Mouse (Mus musculus) thymus, postnatal 0 days (tissue): ENCODE measurements around the gene Dcaf6. TPM values are rescaled to one million over a fixed set of nuclear protein-coding genes. Genes with fewer than 3 reads are reported as not detected.

ENCODE experiments used
- polyA plus RNA-seq: library from polyadenylated mRNA; unstranded; fragments of >200 nt; fragmentation: Nextera tagmentation; extraction: Ambion mirVana; gene quantifications from 2 replicates; pipeline ENCODE4 v1.2.1, GENCODE M21; 2015

Dcaf6 gene
- polyA plus RNA-seq, 1 experiment from 2014 or later, result 11.8 TPM

Other genes with a start within 250 kb of the Dcaf6 start
- gene Tiprl, start 223.5 kb downstream of the Dcaf6 start, polyA plus RNA-seq, result 104 and 113 TPM in 2 replicates
- gene Gpr161, start 164.7 kb downstream of the Dcaf6 start, polyA plus RNA-seq, result 0.21 and 0.29 TPM in 2 replicates
- 217 and 219 TPM in 2 replicates for gene Mpc2, start 162 bp upstream of the Dcaf6 start, polyA plus RNA-seq
- not detected in 2 replicates for gene Adcy10, start 24.7 kb upstream of the Dcaf6 start, polyA plus RNA-seq
- gene Mpzl1, start 174.1 kb upstream of the Dcaf6 start, polyA plus RNA-seq, result 17.4 and 17.8 TPM in 2 replicates
- 221 and 236 TPM in 2 replicates for gene Rcsd1, start 249.3 kb upstream of the Dcaf6 start, polyA plus RNA-seq